Mouse (Mus musculus) limb, embryonic 12.5 days (tissue): ENCODE results near the gene Prpf19. TPM values are rescaled to one million over a fixed set of nuclear protein-coding genes. Genes with fewer than 3 reads are reported as not detected.

ENCODE experiments used
- ATAC-seq: fragments of 200-750 bp; cut with Nextera tagmentation; 2 replicates; pipeline ENCODE4 v1.8.0; 2017; ENCODE audit warnings: low read depth, moderate TSS enrichment; ENCODE audit not compliant: insufficient number of reproducible peaks, insufficient read depth, low FRiP score, low TSS enrichment
- H3K27ac ChIP-seq: fragments of 300-500 bp; sonication (generic); 2 replicates; pipeline ENCODE4 v1.5.1; 2016; ENCODE audit warnings: mild to moderate bottlenecking, moderate library complexity
- H3K27me3 ChIP-seq: fragments of 300-500 bp; sonication (generic); 2 replicates; pipeline ENCODE4 v1.6.1; 2016; ENCODE audit warnings: mild to moderate bottlenecking, moderate library complexity
- H3K36me3 ChIP-seq: fragments of 300-500 bp; sonication (generic); 2 replicates; pipeline ENCODE4 v1.6.1; 2016; ENCODE audit warnings: mild to moderate bottlenecking, moderate library complexity
- H3K4me1 ChIP-seq: fragments of 300-500 bp; sonication (generic); replicated peaks from 2 replicates; pipeline ENCODE4 v1.6.1; 2016
- H3K4me2 ChIP-seq: fragments of 300-500 bp; sonication (generic); 2 replicates; pipeline ENCODE4 v1.6.1; 2016; ENCODE audit warnings: mild to moderate bottlenecking, moderate library complexity
- H3K4me3 ChIP-seq: fragments of 300-500 bp; sonication (generic); replicated peaks from 2 replicates; pipeline ENCODE4 v1.5.1; 2016; ENCODE audit warnings: mild to moderate bottlenecking
- H3K9ac ChIP-seq: fragments of 300-500 bp; sonication (generic); replicated peaks from 2 replicates; pipeline ENCODE4 v1.6.1; 2016; ENCODE audit warnings: mild to moderate bottlenecking, moderate library complexity
- H3K9me3 ChIP-seq: fragments of 300-500 bp; sonication (generic); 2 replicates; pipeline ENCODE4 v1.6.1; 2016; ENCODE audit warnings: mild to moderate bottlenecking, moderate library complexity
- WGBS: fragments of 180-500 bp; shearing (Covaris S2); methylation state at CpG from one replicate; pipeline ENCODE4 v1.1.7; 2016; 5-methylcytosine and 5-hydroxymethylcytosine counted together
- polyA plus RNA-seq: library from polyadenylated mRNA; unstranded; fragments of >200 nt; fragmentation: Nextera tagmentation; extraction: Ambion mirVana; gene quantifications from 2 replicates; pipeline ENCODE4 v1.2.1, GENCODE M21; 2016

Gene Prpf19
- polyA plus RNA-seq, 1 experiment from 2014 or later: 50.3 TPM

GRCm38 (mm10) chr19:10916506-10916905, 21.5 kb downstream of the Prpf19 start:
- H3K4me2 ChIP-seq: no peak overlapping the region
- 55% methylated on average over 5 of the region's 5 CpGs for WGBS
- H3K36me3 ChIP-seq: no peaks in the 10 kb centered on the region
- no peak overlapping the region for H3K4me3 ChIP-seq
- no peak overlapping the region for H3K9ac ChIP-seq
- no peak overlapping the region for H3K27ac ChIP-seq
- peaks cover 11% of the 10 kb centered on the region for H3K27me3 ChIP-seq
- ATAC-seq: no peak
- H3K9me3 ChIP-seq: no peaks in the 10 kb centered on the region
- no peaks in the 10 kb centered on the region for H3K4me1 ChIP-seq

GRCm38 (mm10) chr19:10918321-10918991, 23.4 kb downstream of the Prpf19 start:
- Histone ChIP-seq H3K36me3 (no peaks in the 10 kb centered on the region), H3K4me1 (no peaks in the 10 kb centered on the region), H3K9ac (no peak overlapping the region), H3K27ac (no peak overlapping the region), H3K4me2 (no peak overlapping the region), H3K9me3 (no peaks in the 10 kb centered on the region), H3K4me3 (no peak overlapping the region), H3K27me3 (peaks cover 11% of the 10 kb centered on the region)
- WGBS: 89% methylated on average over 10 of the region's 10 CpGs
- ATAC-seq: no peak

GRCm38 (mm10) chr19:10920532-10920931, 25.5 kb downstream of the Prpf19 start, which contains the start of gene Zp1:
Gene Zp1, minus strand, starts transcription at chr19:10920632.
- H3K4me2 ChIP-seq: no peak within 1 kb of the TSS
- H3K27ac ChIP-seq: no peak within 1 kb of the TSS
- H3K36me3 ChIP-seq: no peaks in the 10 kb centered on the region
- peak within 1 kb of the TSS; percentile 31; the same call in 1 of the 2 replicates for H3K9ac ChIP-seq
- H3K4me3 ChIP-seq: no peak within 1 kb of the TSS
- no peaks in the 10 kb centered on the region for H3K9me3 ChIP-seq
- 68% methylated on average over 2 of the region's 2 CpGs for WGBS
- 0 out of 2 replicates have a peak, but pooled peaks cover 3% of the 10 kb centered on the region for H3K4me1 ChIP-seq
- H3K27me3 ChIP-seq: peaks cover 7% of the 10 kb centered on the region
- ATAC-seq: no peak

- Histone ChIP-seq H3K9me3 (no peaks in the 10 kb centered on the region), H3K4me3 (no peak overlapping the region), H3K27me3 (peaks cover 7% of the 10 kb centered on the region), H3K36me3 (no peaks in the 10 kb centered on the region), H3K27ac (no peak overlapping the region), H3K4me2 (no peak overlapping the region), H3K9ac (no peak overlapping the region), H3K4me1 (peaks cover 7% of the 10 kb centered on the region; the same call in 1 of the 2 replicates)
- WGBS: 70% methylated on average over 3 of the region's 3 CpGs
- ATAC-seq: no peak
Measured at GRCm38 (mm10) chr19:10921058-10921457, 26.0 kb downstream of the Prpf19 start.

GRCm38 (mm10) chr19:10924220-10924619, 29.2 kb downstream of the Prpf19 start:
- no peak overlapping the region for H3K4me2 ChIP-seq
- H3K36me3 ChIP-seq: no peaks in the 10 kb centered on the region
- H3K4me1 ChIP-seq: peaks cover 18% of the 10 kb centered on the region; the same call in 1 of the 2 replicates
- no peak overlapping the region for H3K27ac ChIP-seq
- 41% methylated on average over 4 of the region's 4 CpGs for WGBS
- H3K9me3 ChIP-seq: no peaks in the 10 kb centered on the region
- H3K4me3 ChIP-seq: no peak overlapping the region
- no peak overlapping the region for H3K9ac ChIP-seq
- peaks cover 7% of the 10 kb centered on the region for H3K27me3 ChIP-seq
- no peak for ATAC-seq

GRCm38 (mm10) chr19:10926123-10926621, 31.1 kb downstream of the Prpf19 start:
- 27% methylated on average over 6 of the region's 6 CpGs for WGBS
- no peak overlapping the region for H3K9ac ChIP-seq
- 0 out of 2 replicates have a peak, but pooled peaks have one; percentile 43 for ATAC-seq

GRCm38 (mm10) chr19:10926666-10927065, 31.6 kb downstream of the Prpf19 start:
- WGBS: 43% methylated on average over 4 of the region's 4 CpGs
- H3K27me3 ChIP-seq: no peaks in the 10 kb centered on the region
- ATAC-seq: no peak
- no peak overlapping the region for H3K4me2 ChIP-seq
- no peak overlapping the region for H3K4me3 ChIP-seq
- H3K9me3 ChIP-seq: no peaks in the 10 kb centered on the region
- no peaks in the 10 kb centered on the region for H3K36me3 ChIP-seq
- H3K9ac ChIP-seq: no peak overlapping the region
- peak overlapping the region; percentile 70; the same call in 1 of the 2 replicates for H3K27ac ChIP-seq
- peaks cover 18% of the 10 kb centered on the region; the same call in 1 of the 2 replicates for H3K4me1 ChIP-seq

More at GRCm38 (mm10) chr19:10926123-10926621, 31.1 kb downstream of the Prpf19 start:
- Histone ChIP-seq H3K9me3 (no peaks in the 10 kb centered on the region), H3K4me1 (peaks cover 18% of the 10 kb centered on the region; the same call in 1 of the 2 replicates), H3K4me2 (no peak overlapping the region), H3K4me3 (no peak overlapping the region), H3K27ac (peak overlapping the region; percentile 70; the same call in 1 of the 2 replicates), H3K27me3 (no peaks in the 10 kb centered on the region), H3K36me3 (no peaks in the 10 kb centered on the region)

- no peaks in the 10 kb centered on the region for H3K27me3 ChIP-seq
- no peaks in the 10 kb centered on the region for H3K9me3 ChIP-seq
- 91% methylated on average over 2 of the region's 2 CpGs for WGBS
- H3K4me3 ChIP-seq: no peak overlapping the region
- no peak overlapping the region for H3K27ac ChIP-seq
- H3K9ac ChIP-seq: no peak overlapping the region
- no peak for ATAC-seq
- no peaks in the 10 kb centered on the region for H3K36me3 ChIP-seq
- H3K4me2 ChIP-seq: no peak overlapping the region
- H3K4me1 ChIP-seq: peaks cover 15% of the 10 kb centered on the region; the same call in 1 of the 2 replicates
Measured at GRCm38 (mm10) chr19:10930641-10931040, 35.6 kb downstream of the Prpf19 start.

GRCm38 (mm10) chr19:10935029-10935428, 40.0 kb downstream of the Prpf19 start:
- no peaks in the 10 kb centered on the region for H3K36me3 ChIP-seq
- no peak overlapping the region for H3K4me2 ChIP-seq
- H3K4me3 ChIP-seq: no peak overlapping the region
- H3K27me3 ChIP-seq: no peaks in the 10 kb centered on the region
- H3K4me1 ChIP-seq: peaks cover under 1% of the 10 kb centered on the region; the same call in 1 of the 2 replicates
- WGBS: 66% methylated on average over 5 of the region's 5 CpGs
- ATAC-seq: no peak
- no peaks in the 10 kb centered on the region for H3K9me3 ChIP-seq
- no peak overlapping the region for H3K9ac ChIP-seq
- no peak overlapping the region for H3K27ac ChIP-seq

- Histone ChIP-seq H3K36me3 (no peaks in the 10 kb centered on the region), H3K4me3 (no peak overlapping the region), H3K9ac (no peak overlapping the region), H3K4me2 (no peak overlapping the region), H3K4me1 (peaks cover 8% of the 10 kb centered on the region; the same call in 1 of the 2 replicates), H3K27me3 (no peaks in the 10 kb centered on the region), H3K9me3 (no peaks in the 10 kb centered on the region), H3K27ac (no peak overlapping the region)
- no peak for ATAC-seq
- WGBS: 88% methylated on average over 5 of the region's 5 CpGs
Measured at GRCm38 (mm10) chr19:10936077-10936476, 41.0 kb downstream of the Prpf19 start.

GRCm38 (mm10) chr19:10937110-10937563, 42.1 kb downstream of the Prpf19 start, which contains the start of gene Ptgdr2:
Gene Ptgdr2, plus strand, starts transcription at chr19:10937160.
- no peak within 1 kb of the TSS for H3K4me2 ChIP-seq
- H3K4me3 ChIP-seq: no peak within 1 kb of the TSS
- 40% methylated on average over 5 of the region's 5 CpGs for WGBS
- no peaks in the 10 kb centered on the region for H3K27me3 ChIP-seq
- no peaks in the 10 kb centered on the region for H3K9me3 ChIP-seq
- peaks cover 3% of the 10 kb centered on the region for H3K36me3 ChIP-seq
- H3K27ac ChIP-seq: no peak within 1 kb of the TSS
- H3K4me1 ChIP-seq: peaks cover 12% of the 10 kb centered on the region; the same call in 1 of the 2 replicates
- H3K9ac ChIP-seq: no peak within 1 kb of the TSS
- no peak for ATAC-seq
